Comparison of ENCODE assay signal across 11 mouse cellular contexts in genomic region chr17:27777823-27778222, GRCm38 (mm10). TPM values are rescaled to one million over a fixed set of nuclear protein-coding genes. Genes with fewer than 3 reads are reported as not detected.
DNase-seq lines count a peak whose midpoint lies in the region; ATAC-seq and TF ChIP-seq lines count a peak whose summit lies in the region.
"Had no signal": no experiment of that assay in that cellular context is flagged by ENCODE, and none has a peak within 500 bp of the region (broad histone marks: within the 10 kb centered on the region; RNA-seq: fewer than 3 reads in every experiment).

No protein-coding gene starts in this region.

- H3K4me2 ChIP-seq in lung, postnatal 0 days (replicated peaks; ENCODE audit: low read depth, low read length): no peak overlapping the region
- no peak overlapping the region for H3K4me2 ChIP-seq in midbrain, postnatal 0 days (ENCODE audit: low read depth, low read length, poor library complexity, severe bottlenecking)
- H3K4me2 ChIP-seq: lung, embryonic 14.5 days had no signal

- no peaks in the 10 kb centered on the region for H3K9me3 ChIP-seq in lung, postnatal 0 days (ENCODE audit: low read length)
- H3K9me3 ChIP-seq in midbrain, postnatal 0 days (ENCODE audit: low read length): no peaks in the 10 kb centered on the region

- H3K4me1 ChIP-seq in bone marrow, adult 2 months (ENCODE audit: control insufficient read depth, insufficient read depth, low read length): peaks cover 5% of the 10 kb centered on the region; the same call in 1 of the 2 replicates
- H3K4me1 ChIP-seq in lung, postnatal 0 days (ENCODE audit: insufficient read depth, low read depth, low read length): peaks cover 11% of the 10 kb centered on the region; the same call in 1 of the 2 replicates
- no peaks in the 10 kb centered on the region for H3K4me1 ChIP-seq in midbrain, postnatal 0 days (ENCODE audit: insufficient read depth, low read length)

- H3K4me3 ChIP-seq in bone marrow, adult 2 months (replicated peaks; ENCODE audit: control insufficient read depth, low read depth, low read length): peak overlapping the region; percentile 65
- H3K4me3 ChIP-seq in lung, postnatal 0 days (ENCODE audit: low read depth, low read length): no peak overlapping the region
- H3K4me3 ChIP-seq in midbrain, postnatal 0 days (ENCODE audit: low read depth, low read length): no peak overlapping the region
- H3K4me3 ChIP-seq: myocyte had no signal

- 35% methylated on average over 6 of the region's 6 CpGs for WGBS in bone marrow, adult 2 months
- 36% methylated on average over 6 of the region's 6 CpGs for WGBS in lung, postnatal 0 days
- 86% methylated on average over 6 of the region's 6 CpGs for WGBS in midbrain, postnatal 0 days

- H3K27ac ChIP-seq in bone marrow, adult 2 months (ENCODE audit: control insufficient read depth, insufficient read depth, low read depth, low read length, poor library complexity): peak overlapping the region; percentile 75
- no peak overlapping the region for H3K27ac ChIP-seq in lung, postnatal 0 days (ENCODE audit: low read length)
- H3K27ac ChIP-seq in midbrain, postnatal 0 days (ENCODE audit: low read depth, low read length): no peak overlapping the region

- ATAC-seq in erythroid progenitor cell, adult 5-6 weeks (replicated peaks; ENCODE audit: low FRiP score, poor library complexity, severe bottlenecking): peak; percentile 73
- ATAC-seq in lung, postnatal 0 days: peak; percentile 95
- ATAC-seq in midbrain, postnatal 0 days (ENCODE audit: low FRiP score): no peak

- no peaks in the 10 kb centered on the region for H3K27me3 ChIP-seq in lung, postnatal 0 days (replicated peaks; ENCODE audit: insufficient read depth, low read length)
- no peaks in the 10 kb centered on the region for H3K27me3 ChIP-seq in midbrain, postnatal 0 days (ENCODE audit: insufficient read depth, low read length)

- peak; percentile 58 for TF ChIP-seq EP300 in lung, postnatal 0 days (IDR thresholded peaks at IDR 0.05)

- no peak overlapping the region for H3K9ac ChIP-seq in lung, postnatal 0 days (replicated peaks; ENCODE audit: low read depth)
- H3K9ac ChIP-seq in midbrain, postnatal 0 days (replicated peaks; ENCODE audit: low read length, poor library complexity, severe bottlenecking): no peak overlapping the region
- H3K9ac ChIP-seq: lung, embryonic 14.5 days had no signal

- no peak for TF ChIP-seq POLR2A in bone marrow, adult 2 months (IDR thresholded peaks at IDR 0.05; ENCODE audit: borderline replicate concordance, control insufficient read depth, low read depth, low read length)

- 0 out of 2 replicates have a peak, but pooled peaks cover 5% of the 10 kb centered on the region for H3K36me3 ChIP-seq in lung, postnatal 0 days (ENCODE audit: insufficient read depth, low read length)
- peaks cover 3% of the 10 kb centered on the region; the same call in 1 of the 2 replicates for H3K36me3 ChIP-seq in midbrain, postnatal 0 days (ENCODE audit: insufficient read depth, low read length)

- DNase-seq in lung, postnatal 0 days (ENCODE audit: low spot score): peak; percentile 90
- peak; percentile 49 to 74 for DNase-seq in spleen, postnatal 36 days (ENCODE audit: low spot score in 2 of 2)
- DNase-seq in midbrain, postnatal 0 days (ENCODE audit: low spot score): no peak
- DNase-seq in layer of hippocampus, postnatal 36 days: no peak
- no peak for DNase-seq in embryo, embryonic 10 days (ENCODE audit: low spot score)
- DNase-seq: cerebellum, adult 2 months; kidney, adult 8-10 months; lung, embryonic 14.5 days had no signal

- TF ChIP-seq CTCF in bone marrow, adult 2 months (IDR thresholded peaks at IDR 0.05; ENCODE audit: control insufficient read depth, insufficient read depth, low read length): no peak
- TF ChIP-seq CTCF in lung, postnatal 0 days (IDR thresholded peaks at IDR 0.05): no peak
- TF ChIP-seq CTCF in midbrain, postnatal 0 days (IDR thresholded peaks at IDR 0.05): no peak

RNA-seq across cellular contexts. Expression of gene D17Wsu92e, which starts 42.6 kb away (rescaled TPM):
- 67.3 and 80.9 TPM in 2 replicates for polyA plus RNA-seq in bone marrow, adult 2 months (2011; ENCODE audit: insufficient read depth, insufficient read length, low replicate concordance, missing spikeins)
- 66.7 and 69.2 TPM in 2 replicates for total RNA-seq in erythroid progenitor cell, adult 5-6 weeks (2015; ENCODE audit: low replicate concordance)
- 124 and 152 TPM in 2 replicates for total RNA-seq in erythroid progenitor cell, adult 5-6 weeks (2017; ENCODE audit: low replicate concordance)
- polyA plus RNA-seq in lung, postnatal 0 days (2015; fragmentation: Nextera tagmentation; extraction: Ambion mirVana): 17.6 and 20.3 TPM in 2 replicates
- total RNA-seq in midbrain, postnatal 0 days (2014; rRNA removed): 72.8 and 73.8 TPM in 2 replicates
- 8.3 and 8.7 TPM in 2 replicates for polyA plus RNA-seq in midbrain, postnatal 0 days (2015; fragmentation: Nextera tagmentation; extraction: Ambion mirVana)
- total RNA-seq in layer of hippocampus, postnatal 36 days (2021): 100 to 1,000 TPM; 191 to 194 TPM

RNA-seq across cellular contexts. Expression of gene Spdef, which starts 49.1 kb away (rescaled TPM):
- not detected in 2 replicates for polyA plus RNA-seq in bone marrow, adult 2 months (2011; ENCODE audit: insufficient read depth, insufficient read length, low replicate concordance, missing spikeins)
- not detected in 2 replicates for total RNA-seq in erythroid progenitor cell, adult 5-6 weeks (2015; ENCODE audit: low replicate concordance)
- total RNA-seq in erythroid progenitor cell, adult 5-6 weeks (2017; ENCODE audit: low replicate concordance): not detected in 2 replicates
- 1.0 and 1.2 TPM in 2 replicates for polyA plus RNA-seq in lung, postnatal 0 days (2015; fragmentation: Nextera tagmentation; extraction: Ambion mirVana)
- total RNA-seq in midbrain, postnatal 0 days (2014; rRNA removed): 3.7 and 4.0 TPM in 2 replicates
- polyA plus RNA-seq in midbrain, postnatal 0 days (2015; fragmentation: Nextera tagmentation; extraction: Ambion mirVana): 3.9 and 4.7 TPM in 2 replicates
- under 1 TPM in 1 of 2 experiments, not detected in 1; 0.90 TPM for total RNA-seq in layer of hippocampus, postnatal 36 days (2021)

Comparison
In these comparisons a context has a peak if more than half of its experiments do, and no peak if none do; other contexts are left out.
1. DNase-seq: peak in lung, postnatal 0 days (single experiment) and spleen, postnatal 36 days (2 of 2); none in midbrain, postnatal 0 days (single experiment), layer of hippocampus, postnatal 36 days (0 of 2) and embryo, embryonic 10 days (single experiment).